Mouse (Mus musculus) CD4-positive naive resting alpha-beta T cell, adult 57 days (primary cell): ENCODE data around the gene Impg2. TPM values are rescaled to one million over a fixed set of nuclear protein-coding genes. Genes with fewer than 3 reads are reported as not detected.

ENCODE experiments used
- total RNA-seq: library from RNA; stranded (reverse); gene quantifications from one replicate; pipeline ENCODE4 v1.2.4, GENCODE M21; 2023

Gene Impg2
- total RNA-seq: 2.9 TPM

DNA sequence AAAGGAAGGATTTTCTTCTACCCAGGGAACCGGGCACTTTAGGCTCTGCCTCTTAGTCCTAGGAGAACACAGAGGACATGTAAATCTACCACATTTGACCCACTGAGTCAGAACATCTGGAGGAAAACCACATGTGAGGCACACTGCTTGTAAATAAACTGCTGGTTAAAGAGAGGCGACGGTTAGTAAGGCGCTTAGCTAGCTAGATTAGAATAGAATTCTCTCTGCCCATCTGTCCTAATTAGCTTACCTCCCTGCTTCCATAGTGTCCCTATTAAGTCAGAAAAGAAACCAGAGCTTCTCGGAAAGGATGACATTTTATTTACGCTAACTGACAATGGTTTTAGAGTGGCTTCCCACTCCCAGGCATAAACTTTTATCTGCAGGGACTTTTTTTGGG, at the start of gene Impg2:
Gene Impg2 (plus strand): TSS at position 263 of the 400 bp plus-strand sequence.

Other genes with a start within 250 kb of the Impg2 start
- 959 TPM for gene Rpl24, start 238.0 kb upstream of the Impg2 start, total RNA-seq
- 62.2 TPM for gene Zbtb11, start 230.4 kb upstream of the Impg2 start, total RNA-seq
- gene Pcnp, start 174.6 kb upstream of the Impg2 start, total RNA-seq: 111 TPM
- 20.6 TPM for gene Trmt10c, start 166.5 kb upstream of the Impg2 start, total RNA-seq
- gene Senp7, start 156.0 kb upstream of the Impg2 start, total RNA-seq: 94.1 TPM